Mouse (Mus musculus) liver, postnatal 0 days (tissue): ENCODE measurements at regions not wholly inside any gene's neighbourhood (a gene's known extent, or its start where the extent isn't known, plus 50 kb on each side); places are given as distances from the start of the nearest gene placed in this dataset.

Experiments used
- CTCF ChIP-seq: sonication (generic); IDR thresholded peaks from 2 replicates; pipeline ENCODE4 v1.5.1; 2016; ENCODE audit warnings: antibody characterized with exemption, low read depth
- EP300 ChIP-seq: IDR thresholded peaks from 2 replicates; pipeline ENCODE4 v1.6.1; 2016; ENCODE audit warnings: antibody characterized with exemption, low read depth, mild to moderate bottlenecking

GRCm38 (mm10) chr1:77975941-77976340 lies 221.0 kb downstream of the Pax3 start:
- TF ChIP-seq CTCF (no peak), EP300 (no peak)
